In the genomic region with DNA sequence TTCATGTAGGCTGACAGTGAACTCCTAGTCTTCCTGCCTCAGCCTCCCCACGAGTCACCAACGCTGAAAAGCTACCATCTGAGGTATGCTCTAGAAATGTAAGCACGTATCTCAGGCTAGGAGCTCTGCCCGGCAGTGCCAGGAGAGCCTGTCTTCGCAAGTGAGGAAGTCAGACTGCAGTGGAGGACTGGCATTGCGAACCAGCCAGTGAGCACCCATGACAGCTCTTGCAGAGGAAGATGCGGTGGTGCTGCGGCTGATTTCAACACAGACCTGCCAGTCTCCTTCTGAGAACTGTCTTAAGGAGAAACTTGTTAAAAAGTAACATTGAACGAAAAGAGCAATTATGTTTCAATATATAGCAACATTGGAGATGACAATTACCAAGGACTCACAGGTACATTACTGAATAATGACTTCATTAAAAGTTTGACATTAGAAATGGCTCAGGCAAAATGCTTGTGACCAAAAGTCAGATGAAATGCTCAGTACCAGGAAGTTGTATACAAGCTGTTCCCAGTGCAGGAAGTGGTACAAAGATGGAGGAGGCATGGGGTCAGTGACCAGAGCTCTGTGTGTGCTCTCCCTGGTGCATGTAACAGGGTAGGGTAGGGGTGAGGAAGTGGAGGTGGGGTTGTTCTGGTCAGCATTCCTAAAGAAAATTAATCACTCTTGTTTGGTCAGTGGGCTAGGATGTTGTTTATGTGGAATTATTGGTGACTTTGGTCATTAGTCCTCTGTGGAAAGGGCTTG, we compare ENCODE assay signal across 10 mouse cellular contexts. TPM values are rescaled to one million over a fixed set of nuclear protein-coding genes. Genes with fewer than 3 reads are reported as not detected.
A peak's percentile ranks its signal among the peaks of the same experiment; 100 is the strongest.
DNase-seq lines count a peak whose midpoint lies in the region; ATAC-seq and TF ChIP-seq lines count a peak whose summit lies in the region.
"Had no signal": no experiment of that assay in that cellular context is flagged by ENCODE, and none has a peak within 500 bp of the region (broad histone marks: within the 10 kb centered on the region; RNA-seq: fewer than 3 reads in every experiment).

No protein-coding gene starts in this region.

- no peak overlapping the region for H3K4me3 ChIP-seq in lung, embryonic 15.5 days
- H3K4me3 ChIP-seq in lung, adult 2 months (replicated peaks; ENCODE audit: extremely low read depth, low read depth, low read length) = no peak overlapping the region
- no peak overlapping the region for H3K4me3 ChIP-seq in bone marrow macrophage, adult 2 months (ENCODE audit: insufficient read depth, low read length)
- H3K4me3 ChIP-seq in liver, embryonic 16.5 days (ENCODE audit: low read depth, low read length) = no peak overlapping the region
- H3K4me3 ChIP-seq: forebrain, embryonic 15.5 days had no signal

- 76% methylated on average over 9 of the region's 9 CpGs for WGBS in lung, embryonic 15.5 days
- 69% methylated on average over 9 of the region's 9 CpGs for WGBS in lung, adult 2 months
- WGBS in liver, embryonic 16.5 days (ENCODE audit: insufficient replicate concordance) = 40% methylated on average over 9 of the region's 9 CpGs

- H3K4me2 ChIP-seq in lung, embryonic 15.5 days = no peak overlapping the region
- H3K4me2 ChIP-seq in liver, embryonic 16.5 days (ENCODE audit: low read depth, low read length) = no peak overlapping the region
- H3K4me2 ChIP-seq: forebrain, embryonic 15.5 days; heart, embryonic 11.5 days had no signal

- no peak for ATAC-seq in lung, embryonic 15.5 days (ENCODE audit: borderline replicate concordance, extremely low read depth, low FRiP score, low TSS enrichment)
- ATAC-seq in liver, embryonic 16.5 days (ENCODE audit: low read depth) = peak; percentile 62; the same call in 1 of the 2 replicates
- ATAC-seq: forebrain, embryonic 15.5 days had no signal

- peak overlapping the region; percentile 53; the same call in 1 of the 2 replicates for H3K27ac ChIP-seq in lung, embryonic 15.5 days
- peak overlapping the region; percentile 58 for H3K27ac ChIP-seq in bone marrow macrophage, adult 2 months (ENCODE audit: insufficient read depth, low read depth, low read length)
- H3K27ac ChIP-seq in liver, embryonic 16.5 days (ENCODE audit: low read length) = peak overlapping the region; percentile 33
- H3K27ac ChIP-seq: forebrain, embryonic 15.5 days had no signal

- peaks cover 8% of the 10 kb centered on the region for H3K4me1 ChIP-seq in lung, embryonic 15.5 days
- no peaks in the 10 kb centered on the region; the same call in 1 of the 2 replicates for H3K4me1 ChIP-seq in lung, adult 2 months (ENCODE audit: control insufficient read depth, insufficient read depth, low read length)
- H3K4me1 ChIP-seq in bone marrow macrophage, adult 2 months (ENCODE audit: control insufficient read depth, insufficient read depth, low read length) = peaks cover 24% of the 10 kb centered on the region
- H3K4me1 ChIP-seq in liver, embryonic 16.5 days (ENCODE audit: control insufficient read depth, low read depth, low read length) = no peaks in the 10 kb centered on the region; the same call in 1 of the 2 replicates

- H3K9ac ChIP-seq in lung, embryonic 15.5 days = no peak overlapping the region
- H3K9ac ChIP-seq in liver, embryonic 16.5 days (ENCODE audit: low read depth, low read length) = no peak overlapping the region
- H3K9ac ChIP-seq: forebrain, embryonic 15.5 days had no signal

- no peaks in the 10 kb centered on the region for H3K9me3 ChIP-seq in lung, embryonic 15.5 days
- no peaks in the 10 kb centered on the region for H3K9me3 ChIP-seq in liver, embryonic 16.5 days (replicated peaks; ENCODE audit: control insufficient read depth, low read length)
- H3K9me3 ChIP-seq: forebrain, embryonic 15.5 days had no signal

- DNase-seq in lung, adult 2 months = no peak
- DNase-seq in thymus, postnatal 10 days (ENCODE audit: low spot score in 2 of 2) = peak; percentile 8 to 23
- DNase-seq in adrenal gland, adult 8-10 months = no peak
- no peak for DNase-seq in cerebellum, postnatal 4 days (ENCODE audit: low spot score in 2 of 2)
- DNase-seq: kidney, postnatal 10 days had no signal

- TF ChIP-seq CTCF in lung, adult 2 months (IDR thresholded peaks at IDR 0.05; ENCODE audit: insufficient read depth, low read length) = no peak
- no peak for TF ChIP-seq CTCF in bone marrow macrophage, adult 2 months (IDR thresholded peaks at IDR 0.05; ENCODE audit: low read depth, low read length)

- no peaks in the 10 kb centered on the region for H3K36me3 ChIP-seq in lung, embryonic 15.5 days
- no peaks in the 10 kb centered on the region for H3K36me3 ChIP-seq in liver, embryonic 16.5 days (ENCODE audit: control insufficient read depth, insufficient read depth)
- H3K36me3 ChIP-seq: forebrain, embryonic 15.5 days had no signal

- TF ChIP-seq POLR2A in lung, adult 2 months (IDR thresholded peaks at IDR 0.05; ENCODE audit: borderline replicate concordance, extremely low read depth, low read depth, low read length) = no peak
- no peak for TF ChIP-seq POLR2A in bone marrow macrophage, adult 2 months (IDR thresholded peaks at IDR 0.05; ENCODE audit: borderline replicate concordance, low read depth, low read length)

- no peaks in the 10 kb centered on the region for H3K27me3 ChIP-seq in lung, embryonic 15.5 days
- H3K27me3 ChIP-seq in liver, embryonic 16.5 days (ENCODE audit: control insufficient read depth, insufficient read depth, low read depth, low read length) = no peaks in the 10 kb centered on the region
- H3K27me3 ChIP-seq: forebrain, embryonic 15.5 days had no signal

RNA-seq across cellular contexts. Expression of a gene that starts 58.1 kb away (rescaled TPM):
- 131 and 138 TPM in 2 replicates for polyA plus RNA-seq in lung, embryonic 15.5 days (2015; fragmentation: Nextera tagmentation; extraction: Ambion mirVana)
- 23.0 and 37.9 TPM in 2 replicates for polyA plus RNA-seq in lung, adult 2 months (2012; rRNA removed)
- polyA plus RNA-seq in bone marrow macrophage, adult 2 months (2012; ENCODE audit: insufficient read depth, insufficient read length, missing spikeins) = 80.7 and 83.9 TPM in 2 replicates
- 37.9 and 38.8 TPM in 2 replicates for polyA plus RNA-seq in liver, embryonic 16.5 days (2015; fragmentation: Nextera tagmentation; extraction: Ambion mirVana)
- total RNA-seq in adrenal gland, adult 8-10 months (2022) = 100 to 1,000 TPM; 132 to 148 (median 137) TPM

Comparison
In these comparisons a context has a peak if more than half of its experiments do, and no peak if none do; other contexts are left out.
1. DNase-seq: peak in thymus, postnatal 10 days (2 of 2); none in lung, adult 2 months (single experiment), adrenal gland, adult 8-10 months (single experiment) and cerebellum, postnatal 4 days (0 of 2).
2. Peak in every context shown above with its lines, with median percentiles within 50 percentile points of each other: H3K27ac ChIP-seq.